Mouse (Mus musculus) limb, embryonic 14.5 days (tissue): ENCODE results near the gene Tnxb. TPM values are rescaled to one million over a fixed set of nuclear protein-coding genes. Genes with fewer than 3 reads are reported as not detected.

Experiments used
- ATAC-seq: fragments of 200-750 bp; cut with Nextera tagmentation; 2 replicates; pipeline ENCODE4 v1.8.0; 2017; ENCODE audit warnings: low read depth, moderate number of reproducible peaks, moderate TSS enrichment; ENCODE audit not compliant: low FRiP score
- DNase-seq: peaks from one replicate; pipeline ENCODE4 v3.0.0-alpha.2; 2015; ENCODE audit warnings: low spot score
- H3K27ac ChIP-seq: fragments of 300-500 bp; sonication (generic); replicated peaks from 2 replicates; pipeline ENCODE4 v1.5.1; 2014; ENCODE audit warnings: low read depth, mild to moderate bottlenecking, low read length, moderate library complexity, mixed read lengths
- H3K27me3 ChIP-seq: fragments of 300-500 bp; sonication (generic); 2 replicates; pipeline ENCODE4 v1.6.1; 2014; ENCODE audit warnings: low read length, mixed read lengths; ENCODE audit not compliant: control insufficient read depth, insufficient read depth
- H3K36me3 ChIP-seq: fragments of 300-500 bp; sonication (generic); 2 replicates; pipeline ENCODE4 v1.6.1; 2014; ENCODE audit warnings: mild to moderate bottlenecking, low read length, moderate library complexity, mixed read lengths; ENCODE audit not compliant: control insufficient read depth, insufficient read depth
- H3K4me1 ChIP-seq: fragments of 300-500 bp; sonication (generic); 2 replicates; pipeline ENCODE4 v1.6.1; 2014; ENCODE audit warnings: antibody characterized with exemption, low read length, mixed read lengths; ENCODE audit not compliant: control insufficient read depth, insufficient read depth
- H3K4me2 ChIP-seq: fragments of 300-500 bp; sonication (generic); replicated peaks from 2 replicates; pipeline ENCODE4 v1.6.1; 2014; ENCODE audit warnings: low read depth, mild to moderate bottlenecking, low read length, moderate library complexity; ENCODE audit not compliant: severe bottlenecking
- H3K4me3 ChIP-seq: fragments of 300-500 bp; sonication (generic); replicated peaks from 2 replicates; pipeline ENCODE4 v1.5.1; 2014; ENCODE audit warnings: low read length
- H3K9ac ChIP-seq: fragments of 300-500 bp; sonication (generic); 2 replicates; pipeline ENCODE4 v1.6.1; 2014; ENCODE audit warnings: mild to moderate bottlenecking, low read depth, low read length, moderate library complexity; ENCODE audit not compliant: severe bottlenecking
- H3K9me3 ChIP-seq: fragments of 300-500 bp; sonication (generic); 2 replicates; pipeline ENCODE4 v1.6.1; 2016; ENCODE audit warnings: low read length; ENCODE audit not compliant: control insufficient read depth
- POLR2A ChIP-seq: fragments of 200-500 bp; IDR thresholded peaks from 2 replicates; pipeline ENCODE4 v1.8.0; 2012; ENCODE audit warnings: inconsistent platforms, mild to moderate bottlenecking, moderate library complexity, borderline replicate concordance; ENCODE audit not compliant: insufficient read depth, insufficient read length; ENCODE audit errors: extremely low read depth
- WGBS: fragments of 180-500 bp; shearing (Covaris S2); extraction: QIAGEN DNeasy Blood & Tissue Kit; methylation state at CpG from one replicate; pipeline ENCODE4 v1.1.7; 2014; 5-methylcytosine and 5-hydroxymethylcytosine counted together
- polyA plus RNA-seq, 2 experiments: library from polyadenylated mRNA; depleted of rRNA in 1 of 2; stranded (reverse) in 1 of 2; unstranded in 1 of 2; fragments of >200 nt; fragmentation: Nextera tagmentation in 1 of 2; extraction: Ambion mirVana in 1 of 2; gene quantifications; 2 replicates each; pipeline versions ENCODE4 v1.2.1 to v1.2.3; 2012 to 2014

Tnxb gene
- polyA plus RNA-seq, 2 experiments = 2.0 to 4.5 TPM

DNA sequence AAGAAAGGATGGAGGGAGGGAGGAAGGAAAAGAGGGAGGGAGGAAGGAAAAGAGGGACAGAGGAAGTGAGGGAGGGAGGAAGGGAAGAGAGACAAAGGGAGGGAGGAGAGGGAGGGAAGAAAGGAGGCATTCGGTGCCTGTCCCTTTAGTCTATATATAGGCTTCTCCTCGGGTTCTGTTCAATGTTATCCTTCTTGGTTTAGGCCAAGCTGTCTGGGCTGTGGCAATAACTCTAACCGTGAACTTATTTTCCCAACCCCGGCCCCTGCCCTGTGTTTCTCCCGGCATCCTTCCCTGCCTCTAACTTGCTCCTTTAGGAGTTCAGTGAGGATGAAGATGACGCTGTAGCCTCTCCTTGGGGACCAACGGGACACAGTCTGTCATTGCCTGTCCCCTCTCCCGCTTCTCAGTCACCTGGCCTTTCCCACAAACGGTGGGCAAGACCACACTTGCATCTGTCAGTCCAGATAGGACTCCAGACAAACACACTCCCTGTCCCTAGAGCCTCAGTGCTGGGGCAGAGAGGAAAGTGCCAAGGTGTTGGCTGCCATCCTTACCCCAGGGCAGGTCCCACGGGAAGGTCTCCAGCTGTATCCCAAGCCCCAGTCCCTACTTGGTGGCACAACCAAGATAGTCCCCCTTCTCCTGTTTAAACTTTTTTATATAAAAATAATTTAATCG lies 4.3 kb downstream of the Tnxb start:
- no peak for DNase-seq
- WGBS = 60% methylated on average over 11 of the region's 11 CpGs
- peaks cover 65% of the 10 kb centered on the region for H3K27me3 ChIP-seq

GRCm38 (mm10) chr17:34675205-34676092 lies 5.1 kb downstream of the Tnxb start:
- Histone ChIP-seq H3K36me3 (no peaks in the 10 kb centered on the region), H3K4me3 (no peak overlapping the region), H3K9ac (no peak overlapping the region), H3K9me3 (no peaks in the 10 kb centered on the region), H3K4me2 (no peak overlapping the region), H3K27ac (no peak overlapping the region), H3K4me1 (no peaks in the 10 kb centered on the region), H3K27me3 (peaks cover 60% of the 10 kb centered on the region)
- WGBS = 72% methylated on average over 13 of the region's 13 CpGs
- no peak for TF ChIP-seq POLR2A
- DNase-seq = no peak
- ATAC-seq = no peak

More for the DNA sequence above, 4.3 kb downstream of the Tnxb start:
- no peaks in the 10 kb centered on the region for H3K9me3 ChIP-seq
- no peak overlapping the region for H3K27ac ChIP-seq
- no peaks in the 10 kb centered on the region for H3K36me3 ChIP-seq
- H3K4me2 ChIP-seq = no peak overlapping the region
- H3K9ac ChIP-seq = no peak overlapping the region
- ATAC-seq = no peak
- TF ChIP-seq POLR2A = no peak
- H3K4me3 ChIP-seq = no peak overlapping the region
- H3K4me1 ChIP-seq = no peaks in the 10 kb centered on the region

DNA sequence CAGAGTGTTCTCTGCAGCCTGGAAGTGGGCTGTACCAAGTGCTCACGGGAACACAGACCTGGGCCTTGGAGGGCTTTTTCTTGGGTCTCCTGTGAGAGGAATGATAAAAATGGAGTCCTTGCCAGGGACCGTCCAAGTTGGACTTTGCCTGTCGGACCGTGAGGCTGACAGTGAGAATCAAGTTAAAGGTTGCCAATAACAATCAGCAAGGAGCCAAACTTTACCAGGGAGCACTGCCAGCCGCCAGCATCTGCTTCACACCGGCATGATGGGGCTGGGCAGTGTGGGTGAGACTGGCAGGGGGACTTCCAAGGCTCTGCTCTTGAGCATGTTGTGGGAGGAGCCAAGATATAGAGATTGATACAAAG lies 5.7 kb downstream of the Tnxb start:
- Histone ChIP-seq H3K4me2 (no peak overlapping the region), H3K4me1 (no peaks in the 10 kb centered on the region), H3K9me3 (no peaks in the 10 kb centered on the region), H3K36me3 (no peaks in the 10 kb centered on the region), H3K27me3 (peaks cover 54% of the 10 kb centered on the region), H3K9ac (no peak overlapping the region), H3K4me3 (no peak overlapping the region), H3K27ac (no peak overlapping the region)
- ATAC-seq (no peak), DNase-seq (no peak)
- WGBS = 84% methylated on average over 6 of the region's 6 CpGs
- no peak for TF ChIP-seq POLR2A

DNA sequence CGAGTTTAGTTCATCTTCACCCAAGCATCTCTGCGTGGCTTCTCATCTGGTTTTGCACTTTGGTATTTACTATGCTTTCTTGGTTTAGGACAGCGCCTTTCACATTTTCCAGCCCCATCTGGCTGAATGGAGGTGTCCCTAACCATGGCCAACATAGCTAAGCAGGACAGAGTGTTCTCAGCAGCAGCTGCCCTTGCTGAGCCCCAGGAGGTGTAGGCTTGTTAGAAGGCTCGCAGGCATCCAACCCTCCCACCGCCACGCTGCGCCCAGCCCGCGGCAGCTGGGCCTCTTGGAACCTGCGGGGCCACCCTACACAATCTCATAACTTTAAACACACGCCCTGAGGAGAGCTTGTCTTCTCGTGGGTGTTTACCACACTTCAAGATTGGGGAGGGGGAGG lies 6.3 kb downstream of the Tnxb start:
- Histone ChIP-seq H3K4me2 (no peak overlapping the region), H3K4me1 (no peaks in the 10 kb centered on the region), H3K36me3 (no peaks in the 10 kb centered on the region), H3K9me3 (no peaks in the 10 kb centered on the region), H3K27me3 (peaks cover 48% of the 10 kb centered on the region), H3K9ac (no peak overlapping the region), H3K27ac (no peak overlapping the region), H3K4me3 (no peak overlapping the region)
- WGBS = 64% methylated on average over 12 of the region's 12 CpGs
- ATAC-seq = no peak
- DNase-seq = no peak
- TF ChIP-seq POLR2A = no peak

DNA sequence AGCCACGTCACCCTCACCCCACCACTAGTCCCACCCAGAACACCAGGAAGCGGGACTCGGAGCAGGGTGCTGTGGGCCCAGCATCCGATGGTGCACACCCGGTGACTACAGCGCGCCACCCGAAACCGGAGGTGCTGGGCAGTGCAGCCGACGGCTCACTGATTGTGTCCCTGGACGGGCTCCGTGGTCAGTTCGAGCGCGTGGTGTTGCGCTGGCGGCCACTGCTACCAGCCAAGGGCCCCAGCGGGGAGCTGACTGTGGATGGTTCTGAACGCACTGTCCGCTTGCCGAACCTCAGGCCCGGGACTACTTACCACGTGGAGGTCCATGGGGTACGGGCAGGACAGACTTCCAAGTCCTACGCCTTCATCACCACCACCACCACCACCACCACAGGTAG lies 9.9 kb downstream of the Tnxb start:
- no peak overlapping the region for H3K27ac ChIP-seq
- H3K9ac ChIP-seq = no peak overlapping the region
- H3K27me3 ChIP-seq = peaks cover 15% of the 10 kb centered on the region; the same call in 1 of the 2 replicates
- no peak for TF ChIP-seq POLR2A
- H3K4me1 ChIP-seq = peaks cover 6% of the 10 kb centered on the region; the same call in 1 of the 2 replicates
- DNase-seq = no peak
- no peak overlapping the region for H3K4me3 ChIP-seq
- no peaks in the 10 kb centered on the region for H3K9me3 ChIP-seq
- 81% methylated on average over 26 of the region's 26 CpGs for WGBS
- H3K36me3 ChIP-seq = no peaks in the 10 kb centered on the region
- no peak for ATAC-seq
- H3K4me2 ChIP-seq = no peak overlapping the region
